Mouse (Mus musculus) kidney, postnatal 0 days (tissue): ENCODE measurements around the gene Ephb1. TPM values are rescaled to one million over a fixed set of nuclear protein-coding genes. Genes with fewer than 3 reads are reported as not detected.
A peak's percentile ranks its signal among the peaks of the same experiment; 100 is the strongest.

ENCODE experiments used
- ATAC-seq: fragments of 200-750 bp; cut with Nextera tagmentation; replicated peaks from 2 replicates; pipeline ENCODE4 v1.8.0; 2017; ENCODE audit warnings: low read depth, moderate number of reproducible peaks, moderate TSS enrichment, moderate library complexity; ENCODE audit not compliant: low FRiP score
- DNase-seq: peaks from one replicate; pipeline ENCODE4 v3.0.0-alpha.2; 2016; ENCODE audit warnings: low spot score
- H3K27ac ChIP-seq: fragments of 300-500 bp; sonication (generic); 2 replicates; pipeline ENCODE4 v1.5.1; 2014; ENCODE audit warnings: mild to moderate bottlenecking
- H3K27me3 ChIP-seq: fragments of 300-500 bp; sonication (generic); 2 replicates; pipeline ENCODE4 v1.6.1; 2014; ENCODE audit warnings: low read length, mixed read lengths; ENCODE audit not compliant: insufficient read depth
- H3K36me3 ChIP-seq: fragments of 300-500 bp; sonication (generic); 2 replicates; pipeline ENCODE4 v1.6.1; 2014; ENCODE audit warnings: low read length, mixed read lengths; ENCODE audit not compliant: insufficient read depth
- H3K4me1 ChIP-seq: fragments of 300-500 bp; sonication (generic); replicated peaks from 2 replicates; pipeline ENCODE4 v1.6.1; 2014; ENCODE audit warnings: antibody characterized with exemption, low read length, mixed read lengths; ENCODE audit not compliant: insufficient read depth
- H3K4me2 ChIP-seq: fragments of 300-500 bp; sonication (generic); 2 replicates; pipeline ENCODE4 v1.6.1; 2014; ENCODE audit warnings: mild to moderate bottlenecking, low read length, moderate library complexity, mixed read lengths
- H3K4me3 ChIP-seq: fragments of 300-500 bp; sonication (generic); replicated peaks from 2 replicates; pipeline ENCODE4 v1.5.1; 2014; ENCODE audit warnings: low read depth, low read length
- H3K9ac ChIP-seq: fragments of 300-500 bp; sonication (generic); 2 replicates; pipeline ENCODE4 v1.6.1; 2014; ENCODE audit warnings: low read depth, low read length
- H3K9me3 ChIP-seq: fragments of 300-500 bp; sonication (generic); replicated peaks from 2 replicates; pipeline ENCODE4 v1.6.1; 2016; ENCODE audit warnings: low read length, inconsistent platforms, mixed read lengths
- CTCF ChIP-seq: IDR thresholded peaks from 2 replicates; pipeline ENCODE4 v1.5.1; 2016; ENCODE audit warnings: antibody characterized with exemption, low read depth, mild to moderate bottlenecking, moderate library complexity
- WGBS: fragments of 180-500 bp; shearing (Covaris S2); extraction: QIAGEN DNeasy Blood & Tissue Kit; methylation state at CpG from one replicate; pipeline ENCODE4 v1.1.7; 2014; 5-methylcytosine and 5-hydroxymethylcytosine counted together
- polyA plus RNA-seq: library from polyadenylated mRNA; unstranded; fragments of >200 nt; fragmentation: Nextera tagmentation; extraction: Ambion mirVana; gene quantifications from 2 replicates; pipeline ENCODE4 v1.2.1, GENCODE M21; 2015

Ephb1 gene
- polyA plus RNA-seq, 1 experiment from 2014 or later = 4.2 TPM

DNA sequence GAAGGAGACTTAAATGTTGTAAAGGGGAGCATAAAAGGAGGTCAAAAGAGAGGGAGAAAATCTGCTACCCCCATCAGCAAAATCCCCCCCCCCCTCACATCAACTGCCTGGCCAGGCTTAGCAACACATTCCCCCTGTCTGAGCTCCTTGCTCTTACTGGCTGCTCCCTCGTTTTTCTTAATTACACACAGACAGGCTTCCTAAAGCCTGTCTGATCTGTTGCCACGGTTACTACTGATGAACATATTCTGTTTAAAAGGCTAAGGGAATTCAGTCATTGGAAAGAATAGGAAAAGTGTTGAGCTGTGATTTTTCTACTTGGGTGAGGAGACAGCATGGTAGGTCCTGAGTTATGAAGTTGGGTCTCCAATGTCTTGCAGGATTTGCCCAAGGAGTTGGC is 308.6 kb downstream of the Ephb1 start:
- no peak for ATAC-seq
- H3K9ac ChIP-seq = no peak overlapping the region

DNA sequence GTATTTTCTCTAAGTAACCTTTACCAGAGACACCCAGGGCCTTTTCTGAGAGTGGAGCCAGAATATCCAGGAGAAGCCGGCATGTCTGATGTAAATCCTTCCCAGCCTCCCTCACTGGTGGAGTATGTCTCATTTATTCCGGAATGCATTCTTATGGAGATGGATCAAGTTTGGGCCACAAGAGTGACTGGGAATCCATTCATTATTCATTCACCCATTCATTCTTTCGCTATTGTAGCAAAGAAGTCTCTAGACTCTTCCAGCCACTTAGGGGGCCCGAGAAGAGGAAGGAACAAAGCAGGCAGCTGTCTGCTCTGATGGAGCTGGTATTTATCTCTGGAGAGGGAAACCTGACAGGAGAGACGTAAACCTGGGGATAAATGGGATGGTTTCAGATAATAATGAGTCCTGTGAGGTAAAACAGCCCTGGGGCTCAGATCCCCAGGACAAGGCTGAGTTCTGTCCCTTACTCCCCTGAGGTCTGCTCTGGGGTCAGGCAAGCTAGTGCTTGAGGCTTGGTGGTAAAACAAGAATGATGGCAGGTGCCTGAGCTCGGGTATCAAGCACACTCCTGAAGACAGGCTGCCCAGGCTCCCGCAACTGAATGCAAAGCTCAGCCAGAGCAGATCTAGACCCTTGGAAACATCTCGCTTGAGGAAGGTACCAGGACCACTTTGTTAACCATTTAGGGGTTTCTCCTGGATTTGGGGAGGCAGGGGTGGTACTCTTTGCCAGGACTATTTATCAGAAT is 309.2 kb downstream of the Ephb1 start:
- ATAC-seq (no peak), DNase-seq (no peak)
- Histone ChIP-seq H3K9me3 (no peaks in the 10 kb centered on the region), H3K27me3 (no peaks in the 10 kb centered on the region), H3K27ac (no peak overlapping the region), H3K4me3 (no peak overlapping the region), H3K4me1 (no peaks in the 10 kb centered on the region), H3K4me2 (no peak overlapping the region), H3K36me3 (no peaks in the 10 kb centered on the region), H3K9ac (no peak overlapping the region)
- 49% methylated on average over 8 of the region's 8 CpGs for WGBS
- no peak for TF ChIP-seq CTCF

More for the DNA sequence above, 308.6 kb downstream of the Ephb1 start:
- H3K36me3 ChIP-seq = no peaks in the 10 kb centered on the region
- no peak for DNase-seq
- H3K9me3 ChIP-seq = no peaks in the 10 kb centered on the region
- H3K4me3 ChIP-seq = no peak overlapping the region
- no peak for TF ChIP-seq CTCF
- 37% methylated on average over 2 of the region's 2 CpGs for WGBS
- H3K4me1 ChIP-seq = no peaks in the 10 kb centered on the region
- H3K27me3 ChIP-seq = no peaks in the 10 kb centered on the region
- H3K27ac ChIP-seq = no peak overlapping the region
- no peak overlapping the region for H3K4me2 ChIP-seq

DNA sequence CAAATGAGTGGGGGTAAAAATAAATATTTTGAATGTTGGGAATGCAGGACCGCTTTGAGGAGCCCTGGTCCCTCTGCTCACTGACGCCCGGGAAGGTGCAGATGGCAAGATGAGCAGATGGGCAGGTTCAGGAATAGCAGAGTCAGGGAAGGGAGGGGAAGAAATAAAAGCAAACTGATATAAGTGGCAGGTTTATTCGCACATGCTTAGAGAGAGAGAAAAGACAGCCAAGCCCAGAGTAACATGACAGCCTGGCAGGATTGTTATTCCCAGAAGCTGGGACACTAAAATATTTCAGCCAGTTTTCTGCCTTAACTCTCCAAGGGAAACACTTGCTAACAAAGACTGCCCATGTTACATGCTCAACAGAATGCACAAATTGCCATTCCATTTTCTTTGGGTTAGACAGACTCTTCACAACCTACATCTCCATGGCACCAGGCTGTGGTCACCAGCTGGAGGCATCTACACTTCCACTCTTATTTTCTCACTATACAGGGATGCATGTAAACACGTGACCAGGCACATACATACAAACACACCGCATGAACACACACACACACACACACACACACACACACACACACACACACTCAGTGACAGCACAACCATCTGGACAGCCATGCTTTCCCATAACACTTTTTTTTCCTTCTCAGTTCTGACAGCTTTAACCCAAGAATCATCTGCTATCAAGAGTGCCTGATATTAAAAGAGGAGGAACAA is 315.3 kb downstream of the Ephb1 start:
- no peak overlapping the region for H3K4me3 ChIP-seq
- TF ChIP-seq CTCF = no peak
- H3K27me3 ChIP-seq = no peaks in the 10 kb centered on the region
- H3K27ac ChIP-seq = no peak overlapping the region
- no peaks in the 10 kb centered on the region for H3K36me3 ChIP-seq
- WGBS = 61% methylated on average over 6 of the region's 6 CpGs
- DNase-seq = no peak
- H3K9ac ChIP-seq = no peak overlapping the region
- no peak for ATAC-seq
- no peak overlapping the region for H3K4me2 ChIP-seq
- H3K9me3 ChIP-seq = no peaks in the 10 kb centered on the region
- no peaks in the 10 kb centered on the region for H3K4me1 ChIP-seq

DNA sequence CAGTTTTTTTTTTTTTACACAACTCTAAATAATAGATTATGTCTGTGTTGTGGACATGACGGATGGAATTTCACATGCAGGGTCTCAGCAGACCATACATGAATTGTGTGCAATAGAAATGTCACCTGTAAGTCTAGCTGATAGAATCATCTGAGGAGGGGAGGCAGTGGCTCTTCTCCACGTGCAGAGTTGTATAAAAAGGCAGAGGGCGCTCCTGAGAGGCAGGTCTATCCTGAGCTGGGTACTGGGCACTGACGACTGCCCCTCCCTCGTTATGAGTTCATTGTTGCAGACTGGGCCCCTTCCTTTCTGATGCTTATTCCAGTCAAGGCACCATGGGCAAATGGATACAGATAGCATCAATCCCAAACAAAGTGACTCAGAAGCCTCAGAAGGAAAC is 318.4 kb downstream of the Ephb1 start:
- Histone ChIP-seq H3K9me3 (no peaks in the 10 kb centered on the region), H3K9ac (no peak overlapping the region), H3K4me2 (no peak overlapping the region), H3K27ac (no peak overlapping the region), H3K4me3 (no peak overlapping the region), H3K27me3 (no peaks in the 10 kb centered on the region), H3K4me1 (no peaks in the 10 kb centered on the region), H3K36me3 (no peaks in the 10 kb centered on the region)
- no peak for ATAC-seq
- DNase-seq = no peak
- 63% methylated on average over 5 of the region's 5 CpGs for WGBS
- TF ChIP-seq CTCF = peak; percentile 17; the same call in 1 of the 2 replicates

DNA sequence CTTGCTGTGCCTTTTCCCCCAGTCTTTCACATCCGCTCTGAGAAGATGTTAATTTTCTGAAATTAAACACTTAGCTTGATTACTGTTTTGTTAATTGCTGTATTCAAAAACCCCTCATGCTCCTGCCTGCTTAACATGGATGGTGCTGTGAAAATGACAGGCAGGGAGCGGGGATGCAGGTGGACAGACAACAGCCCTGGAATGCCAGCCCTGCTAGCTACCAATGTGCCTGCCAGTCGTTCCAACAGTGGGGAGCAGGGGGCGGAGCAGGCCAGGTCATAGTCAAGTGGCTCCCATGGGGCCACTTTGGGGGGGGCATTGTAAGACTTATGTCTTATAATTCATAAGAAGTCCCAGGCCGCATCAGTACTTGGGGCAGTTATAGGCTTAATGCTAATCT is 321.3 kb downstream of the Ephb1 start:
- 77% methylated on average over 5 of the region's 5 CpGs for WGBS
- Histone ChIP-seq H3K4me3 (no peak overlapping the region), H3K9ac (no peak overlapping the region), H3K36me3 (no peaks in the 10 kb centered on the region), H3K9me3 (no peaks in the 10 kb centered on the region), H3K27me3 (no peaks in the 10 kb centered on the region), H3K27ac (no peak overlapping the region), H3K4me2 (no peak overlapping the region), H3K4me1 (no peaks in the 10 kb centered on the region)
- DNase-seq = no peak
- no peak for TF ChIP-seq CTCF
- ATAC-seq = no peak

DNA sequence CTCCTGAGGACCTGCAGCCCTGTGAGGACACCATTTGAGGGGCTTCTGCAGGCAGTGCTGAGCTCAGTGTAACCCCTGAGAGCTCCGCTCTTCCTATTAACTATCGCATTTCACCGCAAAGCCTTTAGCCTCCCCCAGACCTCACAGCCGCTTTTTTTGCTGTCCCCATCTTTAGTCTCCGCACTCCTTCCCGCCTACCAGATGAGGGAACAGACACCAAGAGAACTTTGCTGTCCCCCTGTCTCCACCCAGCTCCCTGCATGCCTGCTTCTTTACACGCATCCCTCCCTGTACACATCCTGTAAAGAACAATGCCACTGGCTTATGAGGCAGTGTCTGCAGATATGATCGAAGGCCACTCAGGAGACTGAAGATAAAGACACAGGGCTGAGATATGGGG is 322.1 kb downstream of the Ephb1 start:
- WGBS = 43% methylated on average over 8 of the region's 8 CpGs
- H3K27me3 ChIP-seq = no peaks in the 10 kb centered on the region
- no peak for DNase-seq
- no peak overlapping the region for H3K4me2 ChIP-seq
- H3K4me1 ChIP-seq = no peaks in the 10 kb centered on the region
- H3K36me3 ChIP-seq = no peaks in the 10 kb centered on the region
- no peak overlapping the region for H3K9ac ChIP-seq
- H3K4me3 ChIP-seq = no peak overlapping the region
- no peak for ATAC-seq
- H3K9me3 ChIP-seq = no peaks in the 10 kb centered on the region
- H3K27ac ChIP-seq = no peak overlapping the region
- no peak for TF ChIP-seq CTCF
